Mouse (Mus musculus) effector memory CD4-positive, alpha-beta T cell, adult 5 months (primary cell): Measurements from ENCODE around the gene Clint1. TPM values are rescaled to one million over a fixed set of nuclear protein-coding genes. Genes with fewer than 3 reads are reported as not detected.

Experiments used
- polyA plus RNA-seq: library from polyadenylated mRNA; unstranded; fragments of 100-300 nt; shearing (Covaris generic); gene quantifications from one replicate; pipeline ENCODE4 v1.2.1, GENCODE M21; 2017

Gene Clint1
- polyA plus RNA-seq = 302 TPM

DNA sequence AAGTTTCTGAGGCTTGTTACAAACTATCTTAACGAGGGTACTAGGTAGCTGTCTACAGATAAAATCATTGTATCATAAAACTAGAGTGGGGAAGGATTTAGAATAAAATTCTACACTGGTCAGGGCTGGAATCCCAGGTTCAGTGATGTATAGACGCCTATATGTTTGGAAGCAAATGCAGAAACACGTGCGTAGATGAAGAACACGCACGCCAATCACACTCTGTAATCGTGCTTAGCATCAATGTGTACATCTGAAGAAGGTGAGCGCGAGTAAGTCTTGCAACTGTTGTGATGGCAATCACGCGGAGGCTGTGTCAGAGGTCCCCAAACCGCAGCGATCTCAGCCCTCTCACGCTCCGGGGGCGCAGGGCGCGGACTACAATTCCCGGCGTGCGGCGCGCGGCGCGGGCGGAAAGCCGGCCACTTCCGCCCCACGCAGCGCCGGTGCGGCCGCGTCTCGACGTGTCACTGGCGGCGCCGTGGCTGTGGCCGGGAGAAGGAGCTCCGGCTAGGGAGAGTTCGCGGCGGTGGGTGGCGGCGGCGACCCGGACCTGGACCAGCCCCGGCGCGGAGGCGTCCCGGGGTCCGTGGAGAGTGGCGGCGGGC is at the start of gene Clint1:
Gene Clint1 (plus strand): TSS at position 536 of the 608 bp plus-strand sequence.

DNA sequence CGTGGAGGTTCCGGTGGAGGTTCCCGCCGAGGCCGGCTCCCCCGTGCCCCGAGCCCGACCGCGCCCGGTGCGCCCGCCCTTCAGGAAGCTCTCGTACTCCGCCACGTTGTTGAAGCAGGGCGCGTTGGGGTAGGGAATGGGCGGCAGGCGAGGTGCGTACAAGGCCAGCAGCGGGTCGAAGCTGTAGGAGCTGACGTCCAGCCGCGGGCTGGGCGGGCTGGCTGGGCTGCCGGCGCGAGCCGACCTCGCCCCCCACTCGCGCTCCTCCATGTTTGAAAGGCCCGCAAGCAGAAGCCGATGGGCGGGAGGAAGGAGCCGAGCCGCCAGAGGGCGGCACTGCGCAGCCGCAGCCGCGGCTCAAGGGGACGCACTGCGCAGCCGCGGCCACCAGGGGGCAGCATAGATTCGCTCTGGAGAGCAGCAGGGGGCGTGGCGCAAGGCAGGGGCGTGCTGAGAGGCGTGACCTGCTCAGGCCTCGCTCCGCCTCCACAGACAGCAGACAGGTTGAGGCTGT is 92.8 kb downstream of the Clint1 start, which contains the start of gene Lsm11:
Gene Lsm11 (minus strand): TSS at position 293 of the 514 bp plus-strand sequence.

GRCm38 (mm10) chr11:45955127-45955627 is 103.3 kb downstream of the Clint1 start, which contains the start of gene Thg1l:
TSS of gene Thg1l (minus strand) at chr11:45955494.

Other genes starting within 250 kb of the Clint1 start
- gene Lsm11, start 92.9 kb downstream of the Clint1 start, polyA plus RNA-seq = 6.8 TPM
- gene Thg1l, start 103.4 kb downstream of the Clint1 start, polyA plus RNA-seq = 4.6 TPM
- gene Sox30, start 128.3 kb downstream of the Clint1 start, polyA plus RNA-seq = 0.12 TPM
- gene Gm12166, start 200.3 kb downstream of the Clint1 start, polyA plus RNA-seq = 13.5 TPM
- gene Adam19, start 203.9 kb downstream of the Clint1 start, polyA plus RNA-seq = 24.9 TPM